Mouse (Mus musculus) adrenal gland (tissue): ENCODE results near the gene Mamstr.

Source experiments
- intact Hi-C: fragments of 180-260 bp; cut with DNase I; formaldehyde crosslinking; loops from one replicate; pipeline ENCODE4 v1.15.1; 2025

Mamstr gene

GRCm38 (mm10) chr7:45686841-45687240 is 47.1 kb downstream of the Mamstr start:
- intact Hi-C loops, result no loop called here

GRCm38 (mm10) chr7:45689099-45689498 is 49.3 kb downstream of the Mamstr start:
- intact Hi-C loops, result no loop called here

GRCm38 (mm10) chr7:45689800-45690199 is 50.0 kb downstream of the Mamstr start:
- intact Hi-C loops, result no loop called here

- intact Hi-C loops, result no loop called here
These were observed 52.6 kb downstream of the Mamstr start for GRCm38 (mm10) chr7:45692364-45692763.

GRCm38 (mm10) chr7:45693921-45694591 is 54.3 kb downstream of the Mamstr start, which contains the start of gene Sec1:
Gene Sec1 (minus strand): TSS chr7:45694402.
- intact Hi-C loops, result no loop called here

GRCm38 (mm10) chr7:45695098-45695497 is 55.3 kb downstream of the Mamstr start:
- intact Hi-C loops, result no loop called here
